Mouse (Mus musculus) forebrain, embryonic 10.5 days (tissue): Measurements from ENCODE around the gene Vgll4. TPM values are rescaled to one million over a fixed set of nuclear protein-coding genes. Genes with fewer than 3 reads are reported as not detected.

Experiments used
- DNase-seq: peaks from one replicate; pipeline ENCODE4 v3.0.0-alpha.2; 2017; ENCODE audit warnings: low spot score; ENCODE audit errors: extremely low spot score
- H3K27ac ChIP-seq: fragments of 300-500 bp; sonication (generic); 2 replicates; pipeline ENCODE4 v1.5.1; 2016; ENCODE audit warnings: mild to moderate bottlenecking
- H3K27me3 ChIP-seq: fragments of 300-500 bp; sonication (generic); 2 replicates; pipeline ENCODE4 v1.6.1; 2016; ENCODE audit warnings: mild to moderate bottlenecking; ENCODE audit not compliant: poor library complexity, severe bottlenecking
- H3K36me3 ChIP-seq: fragments of 300-500 bp; sonication (generic); replicated peaks from 2 replicates; pipeline ENCODE4 v1.6.1; 2016; ENCODE audit warnings: mild to moderate bottlenecking, moderate library complexity
- H3K4me1 ChIP-seq: fragments of 300-500 bp; sonication (generic); 2 replicates; pipeline ENCODE4 v1.6.1; 2016
- H3K4me3 ChIP-seq: fragments of 300-500 bp; sonication (generic); 2 replicates; pipeline ENCODE4 v1.5.1; 2016; ENCODE audit warnings: mild to moderate bottlenecking, moderate library complexity
- H3K9me3 ChIP-seq: fragments of 300-500 bp; sonication (generic); 2 replicates; pipeline ENCODE4 v1.6.1; 2016; ENCODE audit warnings: mild to moderate bottlenecking, moderate library complexity
- whole genome bisulfite sequencing: fragments of 180-500 bp; shearing (Covaris S2); methylation state at CpG from one replicate; pipeline ENCODE4 v1.1.7; 2016; 5-methylcytosine and 5-hydroxymethylcytosine counted together
- polyA plus RNA-seq: library from polyadenylated mRNA; unstranded; fragments of >200 nt; fragmentation: Nextera tagmentation; extraction: Ambion mirVana; gene quantifications from 2 replicates; pipeline ENCODE4 v1.2.1, GENCODE M21; 2016

Vgll4 gene
- polyA plus RNA-seq, 1 experiment from 2014 or later = 81.7 TPM

GRCm38 (mm10) chr6:114957756-114958155 lies 12.0 kb downstream of the Vgll4 start:
- WGBS = 78% methylated on average over 12 of the region's 12 CpGs
- Histone ChIP-seq H3K9me3 (no peaks in the 10 kb centered on the region), H3K36me3 (no peaks in the 10 kb centered on the region), H3K4me3 (no peak overlapping the region), H3K27ac (no peak overlapping the region), H3K4me1 (peaks cover under 1% of the 10 kb centered on the region; the same call in 1 of the 2 replicates), H3K27me3 (no peaks in the 10 kb centered on the region)
- no peak for DNase-seq

- Histone ChIP-seq H3K27me3 (no peaks in the 10 kb centered on the region), H3K4me3 (no peak overlapping the region), H3K9me3 (no peaks in the 10 kb centered on the region), H3K27ac (no peak overlapping the region), H3K4me1 (peaks cover 9% of the 10 kb centered on the region; the same call in 1 of the 2 replicates), H3K36me3 (no peaks in the 10 kb centered on the region)
- DNase-seq = no peak
- whole genome bisulfite sequencing = 91% methylated on average over 5 of the region's 5 CpGs
Measured at GRCm38 (mm10) chr6:114954496-114954895, 15.3 kb downstream of the Vgll4 start.

- 95% methylated on average over 5 of the region's 5 CpGs for WGBS
Measured at GRCm38 (mm10) chr6:114953601-114954000, 16.2 kb downstream of the Vgll4 start.

GRCm38 (mm10) chr6:114952356-114952755 lies 17.4 kb downstream of the Vgll4 start:
- no peaks in the 10 kb centered on the region for H3K9me3 ChIP-seq
- H3K36me3 ChIP-seq = no peaks in the 10 kb centered on the region
- no peak overlapping the region for H3K4me3 ChIP-seq
- DNase-seq = no peak
- no peak overlapping the region for H3K27ac ChIP-seq
- 74% methylated on average over 5 of the region's 5 CpGs for WGBS
- H3K27me3 ChIP-seq = no peaks in the 10 kb centered on the region
- peaks cover 9% of the 10 kb centered on the region; the same call in 1 of the 2 replicates for H3K4me1 ChIP-seq

More at GRCm38 (mm10) chr6:114953601-114954000, 16.2 kb downstream of the Vgll4 start:
- no peaks in the 10 kb centered on the region for H3K36me3 ChIP-seq
- no peak for DNase-seq
- no peak overlapping the region for H3K4me3 ChIP-seq
- no peak overlapping the region for H3K27ac ChIP-seq
- H3K9me3 ChIP-seq = no peaks in the 10 kb centered on the region
- H3K4me1 ChIP-seq = peaks cover 9% of the 10 kb centered on the region; the same call in 1 of the 2 replicates
- no peaks in the 10 kb centered on the region for H3K27me3 ChIP-seq

GRCm38 (mm10) chr6:114944456-114945438 lies 25.0 kb downstream of the Vgll4 start:
- Histone ChIP-seq H3K4me3 (no peak overlapping the region), H3K27ac (no peak overlapping the region), H3K4me1 (no peaks in the 10 kb centered on the region), H3K9me3 (no peaks in the 10 kb centered on the region), H3K27me3 (no peaks in the 10 kb centered on the region), H3K36me3 (no peaks in the 10 kb centered on the region)
- 92% methylated on average over 14 of the region's 14 CpGs for WGBS
- no peak for DNase-seq

- no peaks in the 10 kb centered on the region for H3K27me3 ChIP-seq
- WGBS = 81% methylated on average over 8 of the region's 8 CpGs
- no peaks in the 10 kb centered on the region for H3K4me1 ChIP-seq
- no peak overlapping the region for H3K4me3 ChIP-seq
- H3K36me3 ChIP-seq = no peaks in the 10 kb centered on the region
- DNase-seq = no peak
- no peak overlapping the region for H3K27ac ChIP-seq
- H3K9me3 ChIP-seq = no peaks in the 10 kb centered on the region
Measured at GRCm38 (mm10) chr6:114941201-114941849, 28.5 kb downstream of the Vgll4 start.

- H3K9me3 ChIP-seq = no peaks in the 10 kb centered on the region
- H3K27me3 ChIP-seq = no peaks in the 10 kb centered on the region
- no peak for DNase-seq
- H3K27ac ChIP-seq = no peak overlapping the region
- no peaks in the 10 kb centered on the region for H3K36me3 ChIP-seq
- no peak overlapping the region for H3K4me3 ChIP-seq
- H3K4me1 ChIP-seq = no peaks in the 10 kb centered on the region
- WGBS = 94% methylated on average over 2 of the region's 2 CpGs
Measured at GRCm38 (mm10) chr6:114939666-114940065, 30.1 kb downstream of the Vgll4 start.

GRCm38 (mm10) chr6:114936941-114937313 lies 32.9 kb downstream of the Vgll4 start:
- Histone ChIP-seq H3K27me3 (no peaks in the 10 kb centered on the region), H3K27ac (no peak overlapping the region), H3K4me3 (no peak overlapping the region), H3K36me3 (no peaks in the 10 kb centered on the region), H3K4me1 (no peaks in the 10 kb centered on the region), H3K9me3 (no peaks in the 10 kb centered on the region)
- 81% methylated on average over 5 of the region's 5 CpGs for WGBS
- no peak for DNase-seq

GRCm38 (mm10) chr6:114936297-114936940 lies 33.4 kb downstream of the Vgll4 start:
- H3K27me3 ChIP-seq = no peaks in the 10 kb centered on the region
- no peak overlapping the region for H3K27ac ChIP-seq
- 85% methylated on average over 19 of the region's 19 CpGs for WGBS
- no peaks in the 10 kb centered on the region for H3K36me3 ChIP-seq
- no peak for DNase-seq
- H3K4me3 ChIP-seq = no peak overlapping the region
- H3K9me3 ChIP-seq = no peaks in the 10 kb centered on the region
- H3K4me1 ChIP-seq = peaks cover under 1% of the 10 kb centered on the region; the same call in 1 of the 2 replicates

GRCm38 (mm10) chr6:114935362-114935761 lies 34.4 kb downstream of the Vgll4 start:
- Histone ChIP-seq H3K9me3 (no peaks in the 10 kb centered on the region), H3K27ac (no peak overlapping the region), H3K36me3 (no peaks in the 10 kb centered on the region), H3K4me1 (peaks cover 6% of the 10 kb centered on the region), H3K27me3 (no peaks in the 10 kb centered on the region), H3K4me3 (no peak overlapping the region)
- DNase-seq = no peak
- WGBS = 85% methylated on average over 3 of the region's 3 CpGs

- 88% methylated on average over 11 of the region's 11 CpGs for WGBS
Measured at GRCm38 (mm10) chr6:114934045-114934444, 35.7 kb downstream of the Vgll4 start.

GRCm38 (mm10) chr6:114932991-114933392 lies 36.8 kb downstream of the Vgll4 start:
- WGBS = 92% methylated on average over 3 of the region's 3 CpGs
- no peak overlapping the region for H3K27ac ChIP-seq
- no peaks in the 10 kb centered on the region for H3K27me3 ChIP-seq
- no peak overlapping the region for H3K4me3 ChIP-seq
- DNase-seq = no peak
- H3K4me1 ChIP-seq = peaks cover 16% of the 10 kb centered on the region
- H3K9me3 ChIP-seq = no peaks in the 10 kb centered on the region
- no peaks in the 10 kb centered on the region for H3K36me3 ChIP-seq

More at GRCm38 (mm10) chr6:114934045-114934444, 35.7 kb downstream of the Vgll4 start:
- DNase-seq = no peak
- Histone ChIP-seq H3K9me3 (no peaks in the 10 kb centered on the region), H3K4me1 (peaks cover 16% of the 10 kb centered on the region), H3K27ac (no peak overlapping the region), H3K36me3 (no peaks in the 10 kb centered on the region), H3K4me3 (no peak overlapping the region), H3K27me3 (no peaks in the 10 kb centered on the region)
